Mouse (Mus musculus): ENCODE measurements around the gene Ndufs2.

Ndufs2 gene

DNA sequence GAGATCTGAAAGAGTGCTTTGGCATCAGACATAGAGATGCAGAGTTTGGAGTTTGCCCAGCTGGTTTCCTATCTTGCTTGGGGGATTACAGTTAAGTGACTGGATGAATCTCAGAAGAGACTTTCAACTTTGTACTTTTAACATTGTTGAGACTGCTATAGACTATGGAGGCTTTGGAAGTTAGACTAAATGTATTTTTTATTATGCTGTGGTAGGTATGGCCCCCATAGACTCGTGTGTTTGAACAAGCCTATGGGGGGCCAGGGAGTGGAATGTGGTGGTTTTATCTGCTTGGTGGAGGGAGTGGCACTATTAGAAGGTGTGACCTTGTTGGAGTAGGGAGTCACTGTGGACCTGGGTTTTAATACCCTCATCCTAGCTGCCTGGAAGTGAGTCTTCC, 51.7 kb downstream of the Ndufs2 start:
- no peak for DNase-seq (ENCODE audit: low spot score)

DNA sequence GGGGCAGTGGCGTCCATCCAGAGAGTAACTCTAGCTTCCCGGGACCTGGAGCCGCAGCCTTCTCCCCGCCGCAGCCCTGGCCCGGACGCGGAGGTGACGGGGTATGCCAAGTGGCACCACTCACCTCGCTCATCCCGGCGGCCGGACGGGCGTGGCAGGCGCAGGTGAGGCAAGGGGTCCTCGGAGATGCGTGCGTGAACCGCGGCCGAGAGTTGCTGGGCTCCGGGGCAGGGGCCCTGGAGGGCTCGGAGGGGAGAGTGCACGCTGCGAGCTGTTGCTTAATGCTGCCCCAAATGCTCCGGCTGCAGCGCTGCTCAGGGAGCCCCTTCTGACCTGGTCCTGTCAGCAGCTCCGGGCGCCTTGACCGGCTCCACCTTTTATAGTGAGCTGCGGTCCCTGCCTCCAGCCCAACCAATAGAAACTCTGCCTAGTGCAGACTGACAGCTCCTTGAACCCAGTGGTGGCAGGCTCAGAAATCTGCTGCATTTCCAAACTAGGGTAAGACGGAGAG, 55.2 kb downstream of the Ndufs2 start, which contains the start of gene Pcp4l1:
Pcp4l1 (minus strand) TSS at position 382 of the 511 bp plus-strand sequence.
- DNase-seq (ENCODE audit: low spot score): peak; percentile 15

DNA sequence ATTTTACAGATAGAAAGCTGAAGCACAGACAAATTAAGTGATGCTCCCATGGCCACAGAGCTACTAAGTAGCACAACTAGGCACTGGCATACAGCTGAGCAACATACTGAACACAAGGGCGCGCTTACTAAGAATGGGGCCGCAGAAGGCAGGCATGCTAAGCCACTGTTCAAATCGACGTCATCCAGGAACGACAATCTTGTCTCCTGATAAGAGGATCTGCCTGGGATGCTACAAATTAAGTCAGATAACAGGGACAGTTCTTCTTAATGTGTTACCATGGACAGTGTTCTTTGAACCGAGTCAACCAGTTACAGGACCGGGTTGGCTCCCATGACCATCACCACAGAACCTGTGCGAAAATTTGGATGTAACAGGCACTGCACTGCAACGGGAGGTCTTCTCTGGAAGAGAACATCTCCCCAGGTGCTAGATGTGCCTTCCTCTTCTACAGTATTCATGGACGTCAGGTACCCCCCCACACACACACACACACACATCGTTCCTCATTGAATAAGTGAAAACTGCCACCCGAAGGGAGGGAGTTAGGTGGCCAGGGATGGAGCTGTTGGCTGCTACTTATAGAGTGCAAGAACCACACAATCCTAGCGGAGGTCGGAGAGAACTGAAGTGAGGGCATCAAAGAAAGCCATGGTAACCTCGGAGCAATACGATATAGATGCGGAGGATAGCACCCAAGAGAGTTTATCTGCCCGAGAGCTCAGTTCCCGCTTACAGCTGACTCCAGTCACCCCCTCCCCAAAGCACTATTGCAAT, 56.0 kb downstream of the Ndufs2 start:
- DNase-seq (ENCODE audit: low spot score): no peak

DNA sequence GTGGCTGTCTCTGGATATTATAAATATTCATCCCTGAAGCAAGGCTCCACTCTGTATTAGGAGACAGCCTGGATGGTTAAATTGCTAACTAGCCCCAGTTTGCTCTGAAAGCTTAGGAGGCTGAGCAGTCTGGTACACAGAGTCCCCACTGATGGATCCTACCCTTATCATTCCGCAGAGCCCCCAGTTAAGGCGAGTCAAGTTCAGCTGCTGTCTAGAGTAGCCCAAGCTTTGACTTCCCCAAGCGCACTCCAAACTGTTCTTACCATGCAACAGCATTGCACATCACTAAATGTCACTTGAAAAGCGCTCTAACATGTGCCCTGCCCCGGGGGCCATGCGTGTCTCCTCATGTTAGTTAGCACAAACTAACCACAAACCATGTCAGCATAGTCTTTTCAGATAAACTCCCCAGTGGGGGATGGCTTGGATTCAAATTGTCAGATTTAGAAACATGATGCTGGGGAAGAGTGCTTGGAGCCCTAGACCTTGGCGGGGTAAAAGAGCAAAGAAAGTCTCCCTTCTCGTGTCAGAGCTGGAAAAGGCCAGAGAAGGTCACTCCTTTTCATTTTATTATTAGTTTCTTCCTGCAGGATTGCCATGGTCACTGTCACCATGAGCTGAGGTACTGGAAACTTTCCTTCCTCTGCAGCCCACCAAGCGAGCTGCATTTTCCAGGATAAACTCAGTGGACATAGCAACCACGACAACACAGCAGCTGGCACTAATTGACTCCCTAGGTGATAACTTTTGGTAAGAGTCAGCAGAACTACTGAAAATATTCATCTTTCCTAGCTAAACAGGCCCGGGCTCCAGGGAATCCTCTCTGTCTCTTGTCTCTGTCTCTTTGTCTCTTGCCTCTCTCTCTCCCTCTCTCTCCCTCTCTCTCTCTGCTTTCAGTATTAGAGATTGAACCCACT, 57.0 kb downstream of the Ndufs2 start:
- DNase-seq (ENCODE audit: low spot score): no peak

DNA sequence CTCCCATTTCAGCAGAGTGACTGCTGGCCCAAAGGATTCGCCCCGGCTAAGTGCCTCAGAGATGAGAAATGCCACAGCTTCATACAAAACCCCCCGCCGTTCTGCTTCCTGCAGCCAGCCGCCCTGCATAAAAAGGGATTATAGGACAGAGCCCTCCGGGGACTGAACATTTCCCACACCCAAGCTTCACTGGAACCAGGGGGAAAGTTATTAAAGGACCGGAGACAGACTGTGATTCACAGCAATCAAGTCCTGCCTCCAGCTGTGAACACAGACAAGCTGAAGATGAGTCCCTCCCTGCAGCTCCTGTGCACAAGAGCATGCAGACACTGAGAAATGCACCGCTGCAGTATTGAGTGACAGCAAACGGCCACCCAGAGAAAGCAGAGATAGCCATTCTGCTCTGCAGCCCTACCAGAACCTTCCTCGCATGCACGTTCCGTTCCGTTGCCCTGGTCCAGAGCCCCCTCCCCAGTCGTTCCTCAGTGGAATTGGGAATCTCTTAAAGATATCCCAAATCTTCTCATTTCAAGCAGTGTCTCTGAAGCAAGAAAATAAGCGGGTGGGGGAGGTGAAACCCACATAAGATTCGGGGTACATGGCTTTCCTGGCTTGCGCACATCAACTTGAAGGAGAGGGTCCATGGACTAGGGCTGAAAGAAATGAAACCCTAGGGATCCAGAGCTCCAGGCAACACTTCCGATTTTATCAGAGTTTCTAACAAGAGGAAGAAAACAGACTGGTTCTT, 57.9 kb downstream of the Ndufs2 start:
- DNase-seq (ENCODE audit: low spot score): no peak

DNA sequence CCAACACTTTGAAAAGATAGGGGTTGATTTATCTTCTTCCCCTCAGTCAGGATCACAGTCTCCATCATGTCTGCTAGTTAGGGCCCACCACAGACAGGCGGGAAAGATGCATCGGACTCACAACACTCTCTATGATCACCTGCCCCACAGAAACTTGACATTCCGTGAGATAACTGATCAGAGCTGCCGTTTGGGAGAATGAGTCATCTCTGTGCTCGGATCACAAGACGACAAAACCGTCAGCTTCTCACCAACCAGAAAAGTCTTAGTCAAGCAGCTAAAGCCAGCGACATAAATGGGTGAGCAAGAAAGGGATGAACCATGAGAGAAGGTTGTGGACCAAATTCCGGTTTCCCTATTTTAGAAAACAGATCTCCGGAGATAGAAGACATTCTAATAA, 58.9 kb downstream of the Ndufs2 start:
- no peak for DNase-seq (ENCODE audit: low spot score)

DNA sequence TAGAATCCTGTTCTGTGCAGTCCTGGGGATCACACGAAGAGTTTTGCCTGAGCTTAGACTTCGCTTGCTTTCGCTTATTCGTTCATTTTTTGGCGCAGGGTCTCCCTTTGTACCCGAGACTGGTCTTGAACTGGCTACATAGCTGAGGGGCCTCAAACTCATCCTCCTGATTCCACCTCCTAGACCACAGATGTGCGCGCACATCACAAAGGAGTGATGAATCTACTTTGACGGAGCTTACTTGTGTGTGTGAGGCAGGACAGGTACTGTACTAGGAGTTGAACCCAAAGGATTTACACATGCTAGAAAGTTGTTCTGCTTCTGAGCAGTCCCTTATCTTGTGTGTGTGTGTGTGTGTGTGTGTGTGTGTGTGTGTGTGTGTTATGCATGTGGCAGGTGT, 60.4 kb downstream of the Ndufs2 start:
- DNase-seq (ENCODE audit: low spot score): no peak

DNA sequence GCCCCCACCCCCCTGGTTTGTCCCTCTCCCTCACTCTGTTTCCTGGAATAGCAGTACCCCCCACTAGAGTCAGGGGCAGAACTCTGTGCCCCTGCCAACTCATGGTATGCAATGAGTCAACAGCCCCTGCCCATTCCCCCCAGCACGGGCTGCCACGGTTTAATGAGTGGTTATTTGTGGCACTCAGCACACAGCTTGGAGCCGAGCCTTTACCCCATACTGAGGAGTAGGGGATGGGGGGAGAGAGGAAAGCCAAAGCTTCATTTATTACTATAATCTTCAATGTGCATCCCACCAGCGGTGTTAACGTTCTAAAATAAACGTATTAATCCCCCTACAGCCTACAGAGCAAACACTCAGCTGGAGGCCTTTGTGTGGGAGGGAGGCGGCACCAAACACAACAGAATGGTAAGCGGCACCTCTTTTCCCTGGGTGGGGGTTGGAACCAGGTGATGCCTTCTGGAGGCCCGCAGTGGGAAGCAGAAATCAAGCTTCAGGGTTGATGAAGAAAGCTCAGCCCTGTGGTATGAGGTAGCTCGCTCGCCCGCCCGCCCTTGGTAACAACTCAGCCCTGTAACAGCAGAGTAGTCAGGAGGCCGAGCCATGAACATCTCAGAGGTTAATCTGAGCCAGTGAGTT, 61.6 kb downstream of the Ndufs2 start:
- no peak for DNase-seq (ENCODE audit: low spot score)

DNA sequence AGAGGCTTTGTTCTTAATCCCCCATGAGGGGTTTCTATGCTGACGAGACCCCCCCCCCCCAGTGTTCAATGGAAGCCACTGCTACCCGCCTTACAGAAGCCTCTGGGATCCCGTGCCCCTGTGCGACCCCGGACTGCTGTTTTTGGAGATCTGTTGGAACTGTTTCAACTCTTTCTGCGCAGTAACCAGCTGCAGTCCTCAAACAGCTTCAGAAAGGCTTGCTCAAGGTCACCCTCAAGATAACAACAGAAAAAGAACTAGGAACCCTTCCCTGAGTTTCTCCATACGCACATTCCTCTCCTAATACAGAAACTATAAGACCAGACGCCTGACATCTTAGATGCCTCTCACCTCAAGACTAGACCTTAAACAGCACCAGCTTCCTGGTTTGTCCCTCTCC, 62.1 kb downstream of the Ndufs2 start:
- DNase-seq (ENCODE audit: low spot score): no peak

DNA sequence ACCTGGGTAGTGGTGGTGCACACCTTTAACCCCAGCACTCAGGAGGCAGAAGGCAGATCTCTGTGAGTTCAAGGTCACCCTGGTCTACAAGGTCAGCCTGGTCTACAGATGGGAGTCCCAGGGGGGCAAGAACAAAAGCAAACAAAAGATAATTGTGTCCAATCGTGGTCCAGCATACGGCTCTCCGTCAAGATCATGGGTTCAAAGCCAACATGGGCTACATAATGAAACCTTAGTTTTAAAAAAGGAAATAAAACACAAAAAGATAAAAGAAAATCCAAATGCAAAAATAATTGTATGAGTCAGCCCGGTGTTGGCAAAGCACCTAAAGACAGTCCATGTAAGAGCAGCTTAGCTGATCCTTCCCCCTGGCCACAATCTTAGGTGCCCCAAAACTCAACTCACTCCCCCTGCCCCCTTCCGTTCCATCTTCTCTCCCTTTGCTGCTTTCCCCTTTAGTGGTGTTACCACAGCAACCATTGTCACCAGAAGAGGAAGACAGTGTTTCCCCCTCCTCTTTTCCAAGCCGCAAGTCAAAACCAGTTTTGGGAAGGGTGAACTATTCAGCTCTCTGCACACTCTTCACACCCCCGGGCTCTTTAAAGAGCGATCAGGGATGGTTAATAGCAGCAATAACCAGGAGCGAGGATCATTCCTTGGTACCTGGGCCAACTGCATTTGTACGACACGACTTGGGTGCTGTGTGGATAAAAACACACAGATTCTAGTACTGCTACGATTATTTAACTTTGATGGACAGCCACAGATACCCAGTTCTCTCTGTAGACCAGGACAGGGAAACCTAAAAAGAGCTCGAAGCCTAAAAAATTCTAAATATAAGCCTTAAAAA, 63.1 kb downstream of the Ndufs2 start:
- DNase-seq (ENCODE audit: low spot score): no peak

DNA sequence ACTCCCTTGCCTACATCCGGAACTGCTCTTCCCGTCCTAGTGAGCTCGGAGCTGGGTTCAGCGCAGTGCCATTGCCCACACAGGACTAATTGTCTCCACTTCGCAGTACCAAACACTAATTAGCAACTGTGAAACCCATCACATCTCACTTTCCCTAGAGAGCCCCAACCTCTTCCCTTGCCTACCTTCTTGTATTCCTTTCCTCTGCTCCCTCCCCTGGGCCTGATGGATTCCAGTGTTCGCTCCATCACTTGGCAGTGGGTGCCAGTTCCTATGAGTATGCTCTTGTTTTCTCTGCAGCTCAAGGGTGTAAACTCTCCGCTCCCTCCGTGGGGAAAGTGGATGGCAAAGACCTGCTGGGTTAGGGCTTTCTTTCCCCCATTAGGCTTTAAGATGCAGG, 65.5 kb downstream of the Ndufs2 start:
- DNase-seq (ENCODE audit: low spot score): no peak

All from urinary bladder, postnatal 25 days (tissue).